Mouse (Mus musculus): Measurements from ENCODE around the gene Foxd2.

The Foxd2 gene

DNA sequence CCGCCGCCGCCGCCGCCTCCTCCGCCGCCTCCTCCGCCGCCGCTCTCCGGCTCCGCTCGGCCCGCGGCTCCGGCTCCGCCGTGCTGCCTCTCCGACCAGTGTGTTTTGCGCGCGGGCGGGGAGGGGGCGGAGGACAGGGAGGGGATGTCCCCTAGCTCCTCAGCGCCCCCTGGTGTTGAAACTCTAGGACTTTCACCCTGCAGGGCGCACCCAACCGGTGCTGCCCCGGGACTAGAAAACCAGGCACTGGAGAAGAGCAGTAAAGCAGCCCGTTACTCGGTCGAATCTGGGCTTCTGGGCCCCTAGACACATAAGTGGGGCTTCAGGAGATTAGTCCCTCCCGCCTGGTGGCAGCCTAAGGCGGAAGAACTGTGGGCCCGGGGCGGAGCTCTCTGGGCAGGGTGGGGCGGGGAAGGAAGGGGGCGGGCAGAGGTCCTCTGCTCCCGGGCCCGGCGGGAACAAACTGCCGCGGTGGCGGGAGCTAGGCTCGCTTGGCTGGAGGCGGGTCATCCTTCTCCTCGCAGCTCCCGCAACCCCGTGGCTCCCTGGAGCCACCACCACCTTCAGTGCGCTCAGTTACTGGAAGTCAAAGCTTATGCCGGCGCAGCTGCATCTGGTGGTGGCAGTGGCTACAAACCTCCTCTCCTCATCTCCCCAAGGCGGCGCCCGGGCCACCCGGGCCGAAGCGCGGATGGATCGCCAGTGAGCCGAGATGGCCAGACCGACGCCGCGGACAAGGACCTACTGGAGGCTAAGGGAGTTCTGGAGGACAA, at the start of gene Foxd2:
Gene Foxd2, minus strand, starts transcription at position 45 of the 773 bp plus-strand sequence.
- DNase-seq (ENCODE audit: low read depth, low spot score), result peak; percentile 49

- DNase-seq (ENCODE audit: low read depth, low spot score), result no peak
These were observed 49.6 kb upstream of the Foxd2 start for GRCm38 (mm10) chr4:114958231-114958630.

- DNase-seq (ENCODE audit: low read depth, low spot score), result no peak
These were observed 48.7 kb upstream of the Foxd2 start for GRCm38 (mm10) chr4:114957403-114957802.

- DNase-seq (ENCODE audit: low read depth, low spot score), result no peak
These were observed 44.5 kb upstream of the Foxd2 start for GRCm38 (mm10) chr4:114953172-114953571.

DNA sequence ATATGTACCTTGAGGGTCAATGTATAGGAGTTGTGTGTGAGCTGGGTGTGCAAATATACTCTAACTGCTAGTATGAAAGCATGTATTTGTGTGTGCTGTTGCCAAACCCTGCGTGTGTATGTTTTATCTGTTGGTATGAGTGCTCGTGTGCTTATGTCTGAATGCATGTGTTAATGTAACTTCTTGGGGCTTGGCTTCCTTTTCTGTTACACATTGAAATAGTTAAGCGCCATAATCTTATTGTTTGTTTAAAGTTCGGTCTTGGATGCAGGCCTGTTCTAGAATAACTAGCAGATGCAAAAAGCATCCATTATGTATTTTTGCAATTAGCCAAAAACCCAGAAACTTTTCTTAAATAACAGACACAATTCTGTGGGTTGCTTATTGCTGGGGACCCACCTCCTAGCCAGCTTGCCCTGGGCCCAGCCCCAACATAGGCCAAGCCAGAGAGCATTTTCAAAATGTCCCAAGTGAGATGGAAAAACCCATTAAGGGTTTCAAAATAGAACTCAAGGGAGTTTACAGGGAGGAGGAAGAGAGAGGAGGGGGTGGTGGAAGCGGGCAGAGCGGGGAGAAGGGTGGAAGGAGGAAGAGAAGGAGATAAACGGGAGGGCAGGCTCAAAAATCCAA, 39.3 kb upstream of the Foxd2 start:
- DNase-seq (ENCODE audit: low read depth, low spot score), result no peak

DNA sequence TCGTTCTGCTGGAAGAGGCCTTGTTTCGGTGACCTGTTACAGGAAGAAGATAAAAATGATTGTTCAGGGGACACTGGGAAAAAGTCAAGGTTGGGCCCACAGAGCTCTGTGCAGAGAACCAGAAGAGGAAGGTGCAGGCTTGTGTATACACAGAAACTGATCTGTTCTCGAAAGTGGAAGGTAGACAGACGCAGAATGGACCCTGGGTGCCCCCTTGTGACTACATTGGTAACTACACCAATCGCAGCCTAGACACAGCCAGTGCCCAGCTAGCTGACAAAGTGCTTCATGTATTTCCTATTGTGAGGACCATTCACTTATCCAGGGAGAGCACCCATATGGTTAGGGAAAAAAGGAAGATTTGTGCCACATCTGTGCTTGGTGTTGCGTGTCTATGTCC, 38.7 kb upstream of the Foxd2 start:
- DNase-seq (ENCODE audit: low read depth, low spot score), result peak; percentile 26

DNA sequence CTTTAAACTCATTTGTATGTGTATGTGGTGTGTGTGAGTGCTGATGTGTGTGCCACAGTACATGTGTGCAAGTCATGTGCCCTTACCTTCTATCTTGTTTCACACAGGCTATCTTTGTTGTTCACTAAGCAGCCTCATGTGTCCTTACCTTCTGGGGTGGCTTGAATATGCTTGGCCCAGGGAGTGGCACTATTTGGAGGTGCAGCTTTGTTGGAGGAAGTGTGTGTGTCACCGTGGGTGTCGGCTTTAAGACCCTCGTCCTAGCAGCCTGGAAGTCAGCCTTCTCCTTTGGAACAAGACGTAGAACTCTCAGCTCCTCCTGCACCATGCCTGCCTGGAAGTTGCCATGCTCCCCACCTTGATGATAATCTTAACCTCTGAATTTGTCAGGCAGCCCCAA, 37.7 kb upstream of the Foxd2 start:
- no peak for DNase-seq (ENCODE audit: low read depth, low spot score)

DNA sequence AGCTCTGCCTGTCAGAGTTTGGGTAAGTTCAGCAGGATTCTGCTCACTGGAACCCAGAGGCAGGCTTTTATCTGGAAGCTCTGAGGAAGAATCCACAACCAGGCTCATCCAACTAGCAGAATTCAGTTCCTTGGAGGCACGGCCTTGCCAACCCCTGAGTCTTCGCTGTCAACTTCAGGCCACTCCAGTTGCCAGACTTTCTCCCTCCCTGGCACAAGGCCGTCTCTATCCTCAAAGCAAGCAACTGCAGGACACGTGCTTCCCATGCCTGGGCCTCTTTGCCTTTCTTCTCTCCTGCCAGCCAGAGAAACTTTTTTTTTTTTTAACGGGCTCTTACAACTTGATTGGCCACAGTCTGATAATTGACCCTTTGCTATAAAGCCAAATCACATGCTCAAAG, 36.3 kb upstream of the Foxd2 start:
- DNase-seq (ENCODE audit: low read depth, low spot score), result no peak

DNA sequence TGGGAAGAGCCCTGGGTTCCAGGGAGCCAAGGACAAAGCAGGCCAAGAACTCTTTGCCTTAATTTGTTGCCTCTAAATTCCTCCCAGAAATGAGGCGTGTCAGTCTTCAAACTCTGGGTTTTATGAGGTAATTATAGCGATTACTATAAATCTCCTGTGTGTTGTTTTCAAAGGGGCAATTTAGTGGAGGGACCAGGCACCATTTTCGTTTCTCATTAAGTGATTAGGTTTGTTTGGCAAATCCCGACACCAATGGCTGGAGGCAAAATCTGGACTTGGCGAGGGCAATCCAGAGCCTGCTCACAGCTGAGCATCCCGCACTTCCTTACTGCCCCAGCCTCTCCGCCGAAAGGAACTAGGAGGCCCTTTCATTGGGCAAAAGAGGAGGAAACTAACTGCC, 33.9 kb upstream of the Foxd2 start:
- no peak for DNase-seq (ENCODE audit: low read depth, low spot score)

DNA sequence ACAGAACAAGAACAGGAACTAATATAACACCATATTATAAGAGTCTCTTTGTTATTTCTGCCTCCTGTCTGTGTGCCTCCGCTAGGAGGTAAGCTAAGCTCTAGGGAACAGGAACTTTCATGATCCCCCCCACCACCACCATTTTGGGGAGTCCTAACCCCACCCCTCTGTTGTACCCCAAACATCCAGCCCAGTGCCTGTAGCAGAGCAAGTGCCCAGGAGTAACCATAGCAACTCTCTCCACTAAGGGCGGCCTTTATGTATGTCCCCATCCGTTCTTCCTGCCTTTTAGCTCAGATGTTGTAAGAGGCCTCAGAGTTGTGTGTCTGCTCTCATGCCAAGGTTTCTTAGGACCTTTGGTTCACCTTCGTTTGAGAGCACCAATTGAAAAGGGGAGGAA, 33.4 kb upstream of the Foxd2 start:
- no peak for DNase-seq (ENCODE audit: low read depth, low spot score)

DNA sequence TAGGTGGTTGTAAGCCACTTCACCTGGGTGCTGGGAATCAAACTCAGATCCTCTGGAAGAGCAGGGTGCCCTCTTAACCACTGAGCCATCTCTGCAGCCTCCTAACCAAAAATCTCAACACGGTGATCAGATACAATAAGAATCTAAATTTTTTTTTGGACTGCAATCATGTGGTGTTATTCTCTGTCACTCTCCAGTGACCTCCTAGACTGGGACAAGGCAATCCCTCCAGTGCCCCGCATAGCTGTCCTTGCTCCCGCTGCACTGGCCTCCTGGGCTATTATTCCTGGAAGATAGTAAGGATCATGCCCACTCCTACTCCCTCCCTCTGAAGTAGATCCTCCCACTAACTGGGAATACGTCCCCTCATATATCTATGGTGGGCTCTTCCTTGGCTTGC, 32.6 kb upstream of the Foxd2 start:
- no peak for DNase-seq (ENCODE audit: low read depth, low spot score)

DNA sequence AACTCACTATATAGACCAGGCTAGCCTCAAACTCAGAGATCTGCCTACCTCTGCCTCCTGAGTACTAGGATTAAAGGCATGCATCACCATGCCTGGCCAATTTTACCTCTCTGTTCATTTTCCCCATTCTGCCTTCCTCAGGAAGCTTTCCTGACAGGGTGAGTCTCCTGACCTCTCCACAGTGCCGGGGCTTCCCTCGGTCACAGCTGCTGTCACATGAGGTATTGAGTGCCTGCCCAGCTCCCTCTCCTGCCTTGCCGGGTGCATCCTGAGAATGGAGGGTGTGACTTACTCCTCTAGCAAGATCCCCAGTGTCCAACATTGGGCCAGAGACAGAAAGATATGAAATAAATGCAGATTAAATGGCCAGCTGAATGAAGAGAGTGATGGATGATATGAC, 29.6 kb upstream of the Foxd2 start:
- DNase-seq (ENCODE audit: low read depth, low spot score), result no peak

DNA sequence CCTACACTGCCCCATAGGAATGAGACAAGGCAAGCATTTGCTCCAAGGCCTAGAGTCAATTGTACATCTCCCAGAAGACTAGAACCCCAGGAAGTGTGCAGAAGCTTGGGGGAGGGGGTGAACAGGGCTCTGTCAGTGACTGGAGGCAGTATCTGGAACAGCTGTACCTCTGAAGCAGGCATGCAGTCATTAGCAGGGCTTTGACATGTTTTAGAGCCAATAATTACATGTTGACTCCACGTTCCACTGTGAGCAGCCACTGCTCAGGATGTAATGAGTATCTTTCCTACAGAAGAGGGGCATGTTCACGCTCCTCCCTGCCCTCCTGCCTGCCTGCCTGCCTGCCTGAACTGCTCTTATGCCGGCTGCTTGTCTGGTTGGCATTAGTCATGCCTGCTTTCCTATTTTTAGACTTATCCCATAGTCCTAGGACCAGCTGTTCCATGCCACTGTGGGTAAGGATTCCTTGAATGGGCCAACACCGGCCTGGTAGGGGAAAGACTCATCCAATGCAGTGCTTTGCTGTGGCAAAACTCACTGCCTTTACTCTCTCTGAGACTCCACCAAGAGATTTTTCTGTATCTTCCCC, 28.9 kb upstream of the Foxd2 start:
- no peak for DNase-seq (ENCODE audit: low read depth, low spot score)

DNA sequence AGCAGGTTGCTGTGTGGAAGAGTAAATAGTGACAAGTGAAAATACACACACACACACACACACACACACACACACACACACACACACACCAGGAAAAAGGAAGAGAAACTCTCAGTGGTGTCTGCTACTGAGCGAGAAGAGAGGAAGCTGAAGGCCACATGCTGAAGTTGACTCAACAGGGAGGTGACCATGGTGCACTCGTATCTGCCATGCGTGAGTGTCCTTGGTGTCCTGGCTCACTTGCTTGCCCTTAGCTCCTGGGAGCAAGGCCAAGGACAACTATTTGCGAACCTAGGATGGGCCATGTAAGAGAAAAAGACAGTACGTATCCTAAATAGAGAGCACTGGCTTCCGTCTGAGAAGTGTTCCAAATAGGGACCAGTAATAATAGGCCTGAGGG, 25.5 kb upstream of the Foxd2 start:
- DNase-seq (ENCODE audit: low read depth, low spot score), result no peak

- no peak for DNase-seq (ENCODE audit: low read depth, low spot score)
These were observed 24.1 kb upstream of the Foxd2 start for GRCm38 (mm10) chr4:114932747-114933146.

DNA sequence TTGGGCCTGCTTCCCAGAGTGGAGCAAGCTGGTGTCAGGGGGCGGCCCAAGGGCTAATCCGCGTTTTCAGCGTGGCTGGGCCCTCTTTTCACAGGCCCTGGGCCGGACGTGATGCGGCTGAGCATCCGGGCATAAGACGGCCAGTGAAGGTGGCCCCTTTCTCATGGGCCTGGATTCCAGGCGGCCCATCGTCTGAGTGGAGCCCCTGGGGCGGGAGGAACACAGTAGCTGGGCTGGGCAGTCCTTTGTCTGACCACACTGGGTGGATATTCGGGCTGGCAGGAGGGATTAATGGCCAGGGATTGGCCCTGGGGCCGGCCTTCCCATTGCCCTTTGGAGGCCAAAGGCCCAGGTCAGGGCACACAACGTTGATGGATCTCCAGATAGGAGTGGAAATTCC, 20.5 kb upstream of the Foxd2 start:
- DNase-seq (ENCODE audit: low read depth, low spot score), result no peak

DNA sequence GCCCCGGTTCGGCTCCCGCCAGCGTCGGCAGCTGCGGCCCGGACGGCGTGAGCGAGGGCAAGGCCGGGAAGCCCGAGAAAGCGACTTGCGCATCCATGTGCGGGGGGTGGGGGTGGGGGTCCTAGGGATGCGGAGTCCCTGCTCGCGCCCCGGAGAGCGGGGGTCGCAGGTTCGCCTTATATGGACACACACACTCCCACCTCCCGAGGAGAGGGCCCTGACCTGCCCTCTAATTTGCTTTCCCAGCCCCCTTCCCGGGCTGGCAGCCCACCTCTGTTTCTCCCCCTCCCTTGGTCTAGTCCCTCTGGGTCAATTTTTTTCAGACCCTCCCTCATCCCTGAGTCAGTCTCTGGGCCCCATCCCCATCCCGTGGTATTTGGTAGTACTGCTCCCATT, 17.2 kb upstream of the Foxd2 start, which contains the start of gene Foxe3:
Gene Foxe3, minus strand, starts transcription at position 97 of the 396 bp plus-strand sequence.
- no peak for DNase-seq (ENCODE audit: low read depth, low spot score)

- DNase-seq (ENCODE audit: low read depth, low spot score), result no peak
These were observed 16.6 kb upstream of the Foxd2 start for GRCm38 (mm10) chr4:114924971-114925916.

- DNase-seq (ENCODE audit: low read depth, low spot score), result no peak
These were observed 8.4 kb upstream of the Foxd2 start for GRCm38 (mm10) chr4:114917091-114917490.

DNA sequence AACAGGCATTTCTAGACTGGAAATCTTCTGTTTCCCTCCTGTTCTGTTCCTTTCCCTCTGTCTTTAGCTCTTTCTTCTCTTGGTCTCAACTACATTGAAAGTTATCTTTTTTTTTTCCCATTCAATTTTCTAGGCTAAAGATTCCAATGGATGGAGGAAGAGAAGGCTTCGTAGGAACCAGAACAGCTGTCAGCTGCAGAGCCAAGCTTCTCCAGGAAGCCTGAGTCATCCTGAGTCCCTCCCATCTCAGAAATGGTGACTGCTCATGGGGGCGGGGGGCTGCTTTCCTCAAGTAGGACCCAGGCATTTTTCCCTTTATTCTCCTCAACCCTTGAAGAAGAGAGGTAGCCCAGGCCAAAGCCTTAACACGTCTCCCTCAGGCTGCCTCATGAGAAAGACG, 7.4 kb upstream of the Foxd2 start:
- no peak for DNase-seq (ENCODE audit: low read depth, low spot score)

- no peak for DNase-seq (ENCODE audit: low read depth, low spot score)
These were observed 4.9 kb upstream of the Foxd2 start for GRCm38 (mm10) chr4:114913594-114913962.
